Mouse (Mus musculus) layer of hippocampus, adult 9-10 months (tissue): ENCODE results near the gene Dnajb1.

Experiments used
- DNase-seq: peaks from one replicate; pipeline ENCODE4 v3.0.0; 2022; ENCODE audit warnings: low spot score

Dnajb1 gene

DNA sequence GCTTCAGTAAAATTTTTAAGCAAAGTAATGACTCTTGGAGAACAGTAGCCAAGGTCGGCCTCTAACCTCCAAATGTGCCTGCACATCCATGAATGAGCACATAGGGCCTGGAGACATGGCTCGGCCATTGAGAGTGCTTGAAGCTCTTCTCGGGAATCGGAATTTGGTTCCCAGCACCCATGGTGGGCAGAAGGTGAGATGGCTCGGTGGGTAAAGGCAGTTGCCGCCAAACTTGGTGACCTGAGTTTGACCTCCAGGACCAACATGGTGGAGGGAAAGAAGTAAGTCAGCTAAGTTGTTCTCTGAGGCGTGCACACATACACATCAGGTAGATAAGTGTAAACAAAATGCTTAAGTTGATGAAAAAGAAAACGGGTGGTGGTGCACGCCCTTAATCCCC lies 48.0 kb downstream of the Dnajb1 start:
- no peak for DNase-seq

DNA sequence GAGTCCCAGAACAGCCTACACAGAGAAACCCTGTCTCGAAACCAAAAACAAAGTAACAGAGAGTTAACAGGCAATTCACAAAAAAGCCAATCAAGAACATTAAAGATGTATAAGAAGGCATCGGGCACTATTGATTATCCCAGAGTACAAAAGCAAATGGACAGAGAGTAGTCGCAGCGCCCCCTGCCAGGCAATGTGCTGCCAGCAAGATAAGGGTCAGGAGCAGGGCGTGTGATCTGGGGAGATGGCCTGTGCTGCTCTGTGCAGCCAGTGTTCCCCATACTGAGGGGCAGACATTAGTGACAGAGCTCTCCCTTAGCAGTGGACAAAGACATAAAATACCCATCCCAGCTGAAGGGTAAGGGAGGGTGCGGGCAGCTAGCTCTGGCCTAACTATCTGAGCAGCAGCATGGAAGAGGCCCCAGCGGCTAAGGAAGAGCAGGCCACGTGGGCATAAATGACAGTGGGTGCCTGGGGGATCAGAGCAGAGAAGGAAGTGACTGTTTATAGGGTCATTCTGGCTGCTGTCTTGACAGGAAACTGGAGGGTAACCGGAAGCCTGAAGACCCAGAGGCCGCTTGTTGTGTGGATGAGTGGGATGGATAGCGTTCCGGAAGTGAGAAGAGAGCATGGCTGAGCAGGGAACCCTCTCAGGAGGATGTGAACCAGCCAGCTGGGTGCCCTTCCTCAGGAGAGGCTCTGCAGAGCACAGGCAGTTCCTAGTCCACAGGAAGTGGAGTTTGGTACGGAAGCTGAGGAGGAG lies 48.7 kb downstream of the Dnajb1 start:
- no peak for DNase-seq

DNA sequence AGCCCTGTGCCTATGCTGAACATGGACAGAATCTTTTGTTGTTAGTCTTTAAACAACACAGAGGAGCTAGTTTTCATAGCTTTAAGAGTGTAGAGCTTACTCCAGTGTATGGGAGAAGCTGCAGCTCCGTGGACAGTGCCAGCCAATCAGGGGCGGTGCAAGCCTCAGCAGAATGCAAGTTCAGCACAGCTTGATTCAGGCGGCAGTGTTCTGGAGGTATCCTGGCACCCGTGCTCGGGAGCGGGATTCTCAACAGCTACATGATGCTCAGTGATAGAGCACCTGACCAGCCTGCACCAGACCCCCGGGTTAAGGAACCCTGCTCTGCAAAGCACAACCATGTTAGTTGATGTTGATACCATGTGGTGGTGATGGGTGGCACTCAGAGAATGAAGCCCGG lies 52.6 kb downstream of the Dnajb1 start:
- DNase-seq: no peak

DNA sequence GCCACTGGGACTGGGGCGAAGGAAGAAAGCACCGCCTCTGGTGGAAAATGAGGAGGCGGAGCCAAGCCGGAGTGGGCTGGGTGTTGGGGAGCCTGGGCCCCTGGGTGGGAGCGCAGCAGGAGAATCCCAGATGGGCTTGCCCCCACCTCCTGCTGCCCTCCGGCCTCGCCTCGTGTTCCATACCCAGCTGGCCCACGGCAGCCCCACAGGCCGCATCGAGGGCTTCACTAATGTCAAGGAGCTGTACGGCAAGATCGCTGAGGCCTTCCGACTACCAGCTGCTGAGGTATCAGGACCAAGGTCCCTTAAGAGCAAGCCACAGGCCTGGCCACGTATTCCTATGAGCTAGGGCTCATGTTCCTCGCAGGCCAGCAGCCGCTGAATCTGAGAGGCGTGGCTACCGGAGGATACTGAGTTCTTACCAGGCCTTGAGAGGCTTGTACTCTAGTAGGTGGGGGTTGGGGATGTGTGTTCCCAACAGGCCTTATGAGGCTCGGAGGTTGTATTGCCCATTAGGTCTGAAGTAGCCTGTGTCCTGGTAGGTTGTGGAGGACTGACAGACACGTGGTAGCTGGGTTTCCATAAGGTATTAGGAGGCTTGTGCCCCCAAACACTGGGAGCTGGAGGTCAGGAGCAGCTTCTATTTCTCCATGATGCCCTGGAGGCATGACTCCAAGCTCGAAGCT lies 53.1 kb downstream of the Dnajb1 start:
- no peak for DNase-seq
